Mouse (Mus musculus) G1E (cell line): ENCODE results near the gene Notum.

ENCODE experiments used
- CTCF ChIP-seq: IDR thresholded peaks from 2 replicates; pipeline ENCODE4 v1.5.1; 2012; ENCODE audit warnings: low read depth, low read length, inconsistent platforms, mixed read lengths
- GATA1 ChIP-seq: IDR thresholded peaks from 2 replicates; pipeline ENCODE4 v1.6.1; 2012; ENCODE audit warnings: borderline replicate concordance, low read length, inconsistent platforms, mixed read lengths
- GATA2 ChIP-seq: IDR thresholded peaks from 2 replicates; pipeline ENCODE4 v1.6.1; 2012; ENCODE audit warnings: low read depth, low read length, inconsistent platforms, borderline replicate concordance
- POLR2AphosphoS5 ChIP-seq: IDR thresholded peaks from 2 replicates; pipeline ENCODE4 v1.6.1; 2012; ENCODE audit warnings: low read depth, low read length, inconsistent platforms; ENCODE audit not compliant: insufficient replicate concordance
- TAL1 ChIP-seq: conservative IDR thresholded peaks from 2 replicates; pipeline ENCODE4 v1.6.1; 2012; ENCODE audit warnings: low read depth, low read length, inconsistent platforms, mixed read lengths

GRCm38 (mm10) chr11:120630401-120630871, 30.5 kb downstream of the Notum start:
- TF ChIP-seq CTCF (no peak), GATA1 (no peak), TAL1 (no peak), GATA2 (no peak), POLR2AphosphoS5 (no peak)
